Mouse (Mus musculus) spleen, adult 12 weeks (tissue): ENCODE data around the gene Cacnb1.
A peak's percentile ranks its signal among the peaks of the same experiment; 100 is the strongest.

ENCODE experiments used
- DNase-seq: peaks from one replicate; pipeline ENCODE4 v3.0.0; 2022; ENCODE audit warnings: low spot score

Gene Cacnb1

DNA sequence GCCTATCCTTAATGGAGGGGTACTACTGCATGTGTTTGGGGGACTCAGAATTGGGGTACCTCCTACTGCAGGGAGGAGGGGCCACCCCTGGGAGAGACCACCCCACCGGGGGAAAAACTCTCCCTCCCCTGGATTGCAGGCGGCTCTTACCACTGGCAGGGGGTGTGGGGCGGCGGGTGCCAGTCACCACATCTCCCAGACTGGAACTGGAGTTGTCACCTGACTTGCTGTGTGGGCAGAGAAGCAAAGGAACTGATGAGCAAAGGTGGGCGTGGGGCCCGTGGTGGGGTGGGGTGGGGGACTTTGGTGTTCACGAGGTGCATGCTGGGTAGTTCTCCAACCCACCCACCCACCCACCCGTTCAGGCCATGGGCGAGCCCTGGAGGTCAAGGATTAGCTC lies 11.1 kb downstream of the Cacnb1 start:
- DNase-seq: no peak

GRCm38 (mm10) chr11:98008087-98008486 lies 14.7 kb downstream of the Cacnb1 start:
- DNase-seq: no peak

GRCm38 (mm10) chr11:98005686-98006085 lies 17.1 kb downstream of the Cacnb1 start:
- DNase-seq: no peak

DNA sequence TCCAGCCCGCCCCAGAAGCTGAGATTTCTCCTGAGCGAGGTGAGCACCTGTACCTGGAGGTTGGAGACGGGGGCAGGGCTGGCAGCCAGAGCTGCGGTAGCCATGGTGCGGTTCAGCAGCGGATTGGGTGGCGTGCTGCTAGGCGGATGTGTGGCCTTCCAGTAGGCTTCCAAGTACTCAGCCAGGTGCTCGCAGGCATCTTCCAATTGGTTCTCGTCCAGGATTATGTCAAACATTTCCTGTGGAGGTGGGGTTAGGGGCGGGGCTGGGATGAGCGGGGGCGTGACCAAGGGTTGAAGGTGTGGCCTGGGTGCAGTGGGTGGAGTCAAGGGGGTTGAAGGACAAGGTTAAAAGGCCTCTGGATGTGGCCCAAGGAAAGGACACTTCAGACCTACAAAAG lies 17.8 kb downstream of the Cacnb1 start:
- DNase-seq: no peak

DNA sequence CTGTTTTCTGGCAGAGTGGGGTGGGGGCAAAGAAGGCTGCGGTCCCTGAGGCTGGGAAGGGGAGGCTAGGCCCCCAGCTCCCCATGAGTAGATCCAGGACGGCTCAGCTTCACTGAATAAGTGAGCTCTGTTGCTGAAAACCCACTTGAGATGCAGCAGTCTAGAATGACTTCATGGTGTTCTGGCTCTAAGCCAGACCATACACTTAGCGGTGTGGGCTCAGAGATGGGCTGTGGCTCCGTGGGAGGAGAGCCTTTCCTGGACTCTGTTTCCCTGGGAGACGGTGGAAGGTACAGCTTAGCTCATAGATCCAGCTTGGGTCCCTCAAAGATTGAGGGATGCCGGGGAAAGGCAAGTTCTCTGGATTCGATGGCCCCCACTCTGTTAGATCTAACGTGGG lies 18.7 kb downstream of the Cacnb1 start:
- DNase-seq: no peak

- no peak for DNase-seq
These were observed 19.6 kb downstream of the Cacnb1 start for GRCm38 (mm10) chr11:98003171-98003671.

DNA sequence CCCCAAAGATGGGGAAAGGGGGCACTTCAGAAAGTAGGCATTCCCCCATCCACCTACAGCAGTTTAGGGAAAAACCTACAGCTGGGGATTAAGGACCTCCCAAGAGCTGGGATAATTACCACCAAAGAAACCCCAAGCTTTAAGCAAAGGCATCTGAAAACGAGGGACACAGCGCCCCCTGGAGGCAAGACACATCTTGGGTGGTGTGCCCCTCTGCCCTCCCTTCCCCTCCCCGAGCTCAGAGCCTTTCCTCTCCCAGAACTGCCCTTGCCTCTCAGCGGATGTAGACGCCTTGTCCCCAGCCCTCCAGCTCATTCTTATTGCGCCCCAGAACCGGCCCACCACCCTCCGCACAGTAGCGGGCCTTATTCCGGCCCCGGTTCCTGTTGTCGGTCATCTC lies 20.2 kb downstream of the Cacnb1 start:
- DNase-seq: peak; percentile 64

DNA sequence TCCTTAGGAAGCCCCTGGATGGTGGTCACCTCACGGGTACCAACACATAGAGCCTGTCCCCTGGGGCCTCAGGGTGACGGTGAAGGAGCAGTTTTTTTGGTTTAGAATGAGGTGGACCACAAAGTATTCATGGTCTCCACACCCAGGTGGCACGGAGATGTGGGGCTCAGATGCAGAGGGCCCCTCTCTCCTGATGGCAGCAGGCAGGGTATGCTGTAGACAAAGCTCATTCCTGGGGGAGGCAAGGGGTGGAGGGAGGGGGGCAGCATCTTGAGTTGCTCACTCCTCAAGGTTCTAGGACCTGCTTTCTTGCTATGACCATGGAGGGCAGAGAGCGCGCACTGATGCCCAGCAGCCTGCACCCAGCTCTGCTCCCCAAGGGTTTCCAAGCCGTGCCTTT lies 20.8 kb downstream of the Cacnb1 start:
- DNase-seq: no peak

- DNase-seq: no peak
These were observed 21.4 kb downstream of the Cacnb1 start for GRCm38 (mm10) chr11:98001351-98001824.

DNA sequence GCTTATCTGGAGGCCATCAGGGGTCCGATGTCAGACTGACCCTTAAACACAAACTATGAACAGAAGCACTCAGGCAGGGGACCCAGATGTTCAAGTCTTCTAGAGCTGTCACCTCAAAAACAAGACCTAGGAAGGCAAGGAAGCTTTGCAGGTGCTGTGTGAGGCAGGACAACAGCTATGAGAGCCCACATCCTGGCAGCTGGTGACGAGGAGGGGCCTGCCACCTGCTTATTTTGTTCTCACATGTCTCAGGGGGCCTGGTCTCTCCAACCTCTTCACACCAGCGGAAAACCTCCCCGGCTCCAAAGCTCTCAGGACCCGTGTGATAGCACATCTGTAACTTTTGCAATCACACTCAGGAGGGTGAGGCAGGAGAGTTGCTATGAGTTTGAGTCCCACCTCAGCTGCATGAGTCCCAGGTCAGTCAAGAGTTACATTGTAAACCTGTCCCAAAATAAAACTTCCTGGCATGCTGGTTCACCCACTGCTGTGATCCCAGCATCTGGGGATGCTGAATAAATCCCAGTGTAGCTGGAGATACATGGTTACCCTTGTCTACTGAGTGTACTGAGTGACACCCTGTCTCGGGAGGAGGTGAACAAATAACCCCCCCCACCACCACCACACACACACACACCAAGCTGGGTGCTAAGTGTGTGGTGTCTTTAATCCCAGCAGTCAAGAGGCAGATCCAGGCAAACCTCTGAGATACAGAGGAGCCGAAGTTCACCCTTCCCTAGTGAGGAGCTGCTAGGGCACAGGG lies 22.3 kb downstream of the Cacnb1 start:
- peak; percentile 61 for DNase-seq

- DNase-seq: no peak
These were observed 23.1 kb downstream of the Cacnb1 start for GRCm38 (mm10) chr11:97999748-98000147.

DNA sequence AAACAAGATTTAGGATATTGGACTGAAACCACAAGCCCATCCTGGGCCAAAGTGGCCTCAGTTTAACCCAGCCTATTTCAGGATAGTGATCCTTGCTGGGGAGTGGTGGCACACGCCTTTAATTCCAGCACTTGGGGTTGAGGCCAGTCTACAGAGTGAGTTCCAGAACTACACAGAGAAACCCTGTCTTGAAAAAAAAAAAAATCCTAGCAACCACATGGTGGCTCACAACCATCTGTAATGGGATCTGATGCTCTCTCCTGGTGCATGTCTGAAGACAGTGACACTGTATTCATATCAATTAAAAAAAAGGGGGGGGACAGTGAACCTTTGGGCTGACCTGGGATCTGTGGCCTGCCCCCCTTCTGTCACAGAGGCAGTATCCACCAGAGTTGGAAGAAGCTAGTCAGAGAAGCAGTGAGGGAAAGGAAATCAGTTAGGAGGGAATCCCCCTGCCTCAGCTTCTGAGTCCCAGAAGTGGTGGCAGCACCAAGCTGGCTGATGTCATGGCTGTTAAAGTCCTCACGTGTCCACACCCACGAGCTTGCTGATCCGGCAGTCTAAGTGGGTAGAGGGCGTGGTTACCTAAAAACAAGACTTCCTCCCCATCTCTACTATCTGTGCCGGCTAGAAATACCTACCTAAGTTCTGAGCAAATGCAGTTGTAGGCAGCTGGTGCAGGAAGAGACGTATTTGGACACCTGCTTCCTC lies 23.8 kb downstream of the Cacnb1 start:
- DNase-seq: peak; percentile 58

GRCm38 (mm10) chr11:97998074-97998793 lies 24.6 kb downstream of the Cacnb1 start:
- no peak for DNase-seq

DNA sequence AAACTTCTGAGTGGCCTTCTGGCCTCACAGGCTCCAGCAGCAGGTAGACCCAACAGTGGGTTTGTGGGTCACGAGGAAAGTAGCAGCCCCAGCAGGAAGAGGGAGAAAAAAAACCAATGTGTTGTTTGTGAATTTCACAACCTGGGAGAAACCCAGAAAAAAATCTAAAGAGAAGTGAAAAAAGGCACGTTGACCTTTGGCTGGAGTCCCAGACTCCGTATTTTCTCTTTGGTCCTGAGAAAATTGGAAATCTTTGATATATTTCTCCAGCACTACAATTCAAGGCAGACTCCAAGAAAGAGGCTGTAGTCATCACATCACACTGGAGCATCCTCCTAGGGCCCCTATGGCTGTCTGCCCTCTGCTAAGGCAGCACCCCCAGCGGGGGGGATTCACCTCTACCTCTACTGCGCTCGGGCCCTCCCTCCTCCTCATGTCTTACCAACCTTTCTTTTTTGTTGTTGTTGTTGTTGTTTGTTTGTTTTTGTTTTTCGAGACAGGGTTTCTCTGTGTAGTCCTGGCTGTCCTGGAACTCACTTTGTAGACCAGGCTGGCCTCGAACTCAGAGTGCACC lies 25.4 kb downstream of the Cacnb1 start:
- no peak for DNase-seq

- DNase-seq: no peak
These were observed 26.1 kb downstream of the Cacnb1 start for GRCm38 (mm10) chr11:97996691-97997090.

GRCm38 (mm10) chr11:97995564-97996288 lies 27.1 kb downstream of the Cacnb1 start, which contains the start of gene Arl5c:
TSS of gene Arl5c (minus strand) at chr11:97996181.
- peak; percentile 48 for DNase-seq

DNA sequence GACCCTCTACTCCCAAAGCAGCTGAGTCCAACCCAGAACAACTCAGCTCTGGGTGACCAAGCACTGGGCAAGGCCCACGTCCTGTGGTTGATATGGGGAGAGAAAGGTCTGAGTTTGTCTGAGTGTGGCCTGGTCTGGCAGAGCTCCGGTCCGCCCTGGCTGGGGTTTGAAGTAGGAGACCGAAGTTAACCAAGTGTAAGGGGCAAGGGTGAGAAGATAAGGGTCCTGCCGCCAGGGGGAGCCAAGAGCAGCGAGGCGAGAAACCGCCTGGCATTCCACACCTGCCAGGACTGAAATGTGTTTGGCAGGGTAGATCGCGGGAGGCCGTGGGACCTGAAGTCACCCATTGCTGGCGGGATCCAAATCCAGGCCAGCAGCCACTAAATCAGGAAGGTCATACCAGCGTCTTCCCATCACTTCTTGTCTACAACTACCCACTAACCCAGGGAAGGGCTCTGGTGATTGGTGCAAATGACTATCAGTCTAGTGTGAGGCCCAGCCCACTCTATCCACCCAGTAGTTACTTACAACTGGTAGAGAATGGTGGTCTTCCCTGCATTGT lies 28.2 kb downstream of the Cacnb1 start:
- DNase-seq: peak; percentile 76

GRCm38 (mm10) chr11:97988530-97989096 lies 34.2 kb downstream of the Cacnb1 start:
- peak; percentile 84 for DNase-seq

GRCm38 (mm10) chr11:97987551-97988526 lies 35.0 kb downstream of the Cacnb1 start:
- DNase-seq: peak; percentile 91
